Mouse (Mus musculus) kidney, adult 11 months (tissue): Measurements from ENCODE around the gene Def8.

Source experiments
- DNase-seq: peaks from one replicate; pipeline ENCODE4 v3.0.0; 2022

The Def8 gene

GRCm38 (mm10) chr8:123497699-123498098 is 74.4 kb downstream of the Def8 start:
- no peak for DNase-seq

- DNase-seq: no peak
Measured at GRCm38 (mm10) chr8:123498963-123499362, 75.6 kb downstream of the Def8 start.

GRCm38 (mm10) chr8:123499556-123499955 is 76.2 kb downstream of the Def8 start:
- no peak for DNase-seq

GRCm38 (mm10) chr8:123502192-123502591 is 78.9 kb downstream of the Def8 start:
- DNase-seq: no peak

- DNase-seq: no peak
Measured at GRCm38 (mm10) chr8:123503801-123504467, 80.6 kb downstream of the Def8 start.

- no peak for DNase-seq
Measured at GRCm38 (mm10) chr8:123504591-123505195, 81.4 kb downstream of the Def8 start.

- no peak for DNase-seq
Measured at GRCm38 (mm10) chr8:123505267-123505666, 81.9 kb downstream of the Def8 start.

- no peak for DNase-seq
Measured at GRCm38 (mm10) chr8:123505695-123506094, 82.4 kb downstream of the Def8 start.

GRCm38 (mm10) chr8:123507153-123507552 is 83.8 kb downstream of the Def8 start:
- no peak for DNase-seq

- no peak for DNase-seq
Measured at GRCm38 (mm10) chr8:123510819-123511218, 87.5 kb downstream of the Def8 start.
